Mouse (Mus musculus): ENCODE results near the gene Ube2l6. TPM values are rescaled to one million over a fixed set of nuclear protein-coding genes. Genes with fewer than 3 reads are reported as not detected.
A peak's percentile ranks its signal among the peaks of the same experiment; 100 is the strongest.
"Not testable (repeated sequence)": the region's sequence is repeated elsewhere in the genome, so short reads cannot be mapped to it uniquely, and the experiment has no call there.

Gene Ube2l6
- total RNA-seq, 4 experiments from 2014 or later: 7.3 to 8.4 (median 7.6) TPM

DNA sequence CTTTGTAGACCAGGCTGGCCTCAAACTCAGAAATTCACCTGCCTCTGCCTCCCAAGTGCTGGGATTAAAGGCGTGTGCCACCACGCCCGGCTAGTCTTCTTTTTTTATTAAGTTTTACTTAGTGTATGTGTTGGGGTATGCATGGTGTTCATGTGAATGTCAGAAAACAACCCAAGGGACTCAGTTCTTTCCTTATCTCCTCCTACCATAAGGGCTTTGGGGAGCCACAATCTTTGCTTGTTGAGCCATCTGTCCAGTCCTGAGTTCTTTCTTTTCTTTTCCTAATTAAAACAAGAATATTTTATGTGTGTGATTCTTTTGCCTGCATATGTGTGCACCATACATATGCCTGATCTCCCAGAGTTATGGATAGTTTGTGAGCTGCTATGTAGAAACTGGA lies 5.5 kb upstream of the Ube2l6 start:
- no peak for DNase-seq (ENCODE audit: low spot score in 2 of 2)

DNA sequence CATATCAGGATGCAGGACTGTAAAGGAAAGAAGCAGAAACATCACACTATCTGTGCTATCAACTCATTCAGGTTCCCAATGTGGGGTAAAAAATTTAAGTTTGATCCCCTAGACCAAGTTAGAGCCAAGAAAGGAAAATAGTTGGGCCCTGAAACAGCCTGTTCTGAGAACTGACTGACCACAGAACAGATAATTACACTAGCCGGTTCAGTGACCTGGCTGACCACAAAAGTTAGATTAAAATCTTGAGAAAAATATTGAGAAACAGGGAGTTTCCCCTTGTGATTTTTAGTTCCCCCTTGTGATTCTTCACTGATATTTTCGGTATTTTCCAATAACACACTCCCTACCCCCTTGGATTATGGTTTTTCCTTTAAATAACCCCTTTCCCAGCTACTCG lies 4.8 kb upstream of the Ube2l6 start:
- no peak for DNase-seq (ENCODE audit: low spot score in 2 of 2)

DNA sequence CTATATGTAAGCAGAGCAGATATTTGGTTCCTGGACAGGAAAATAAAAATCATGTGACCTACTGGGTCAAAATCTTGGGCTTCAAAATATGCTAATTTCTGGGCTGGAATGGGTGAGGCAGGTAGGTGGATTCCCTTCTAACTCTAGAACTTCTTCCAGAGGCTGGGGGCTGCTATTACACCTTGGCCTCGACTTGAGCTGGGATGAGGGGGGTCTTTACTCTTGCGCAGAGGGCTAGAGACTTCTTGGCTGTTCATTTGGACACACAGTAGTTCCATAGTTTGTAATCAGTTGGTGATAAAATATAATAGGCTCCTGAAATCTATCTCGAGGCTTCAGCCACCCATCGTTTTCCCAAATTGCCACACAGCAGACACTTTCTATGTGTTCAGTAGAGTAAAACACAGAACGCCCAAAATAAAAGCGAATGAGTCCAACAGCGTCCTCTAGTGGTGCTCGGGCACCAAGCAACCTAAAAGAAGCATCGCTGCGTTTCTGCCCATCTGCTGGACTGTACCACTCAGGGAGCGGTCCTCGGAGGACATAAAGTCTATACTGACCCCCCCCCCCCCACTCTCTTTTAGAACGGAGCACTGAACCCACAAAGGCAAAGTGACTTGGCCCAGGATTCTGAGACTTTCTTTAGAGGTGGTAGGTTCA lies 665 bp upstream of the Ube2l6 start:
- DNase-seq (ENCODE audit: low spot score in 2 of 2): peak; percentile 68 to 75

DNA sequence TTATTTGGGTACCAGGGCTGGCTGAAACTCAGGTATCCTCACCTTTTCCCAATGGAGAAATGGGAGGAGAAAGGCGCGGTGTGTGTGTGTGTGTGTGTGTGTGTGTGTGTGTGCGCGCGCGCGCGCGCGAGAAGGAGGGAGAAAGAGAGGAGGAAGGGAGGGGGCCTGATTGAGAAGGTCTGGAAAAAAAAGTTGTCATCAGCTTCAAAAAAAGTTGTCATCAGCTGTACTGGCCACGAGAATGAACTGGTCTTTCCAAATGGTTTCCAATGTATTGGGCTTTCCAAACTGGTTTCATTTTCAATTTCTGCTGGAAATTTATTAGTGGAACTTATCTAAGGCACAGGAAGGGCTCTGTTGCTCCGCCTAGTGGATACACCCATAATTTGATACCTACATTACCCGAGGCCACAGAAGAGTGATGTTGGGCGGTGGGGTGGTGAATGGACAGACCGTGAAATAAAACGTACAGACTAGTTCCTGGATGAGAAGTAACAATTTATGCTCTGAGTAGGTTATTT lies 473 bp downstream of the Ube2l6 start:
- peak; percentile 31 to 42 for DNase-seq (ENCODE audit: low spot score in 2 of 2)

DNA sequence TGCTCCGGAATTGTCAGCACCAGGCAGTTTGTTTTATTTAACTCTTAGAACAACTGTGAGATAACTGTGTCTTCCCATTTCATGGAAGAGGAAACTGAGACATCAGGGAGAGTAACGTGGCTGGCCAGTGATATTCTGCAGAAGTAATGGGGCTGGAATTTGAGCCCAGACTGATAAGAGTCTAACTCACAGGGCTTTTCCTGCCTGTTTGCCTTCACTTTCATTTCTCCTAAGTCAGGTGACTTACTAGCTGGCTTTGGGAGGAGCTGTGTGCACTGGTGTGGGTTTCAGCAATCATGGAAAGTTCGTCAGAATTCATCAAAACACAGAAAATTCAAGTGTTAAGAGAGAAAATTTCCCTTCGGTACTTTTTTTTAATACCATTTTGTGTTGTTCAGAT lies 1.7 kb downstream of the Ube2l6 start:
- no peak for DNase-seq (ENCODE audit: low spot score in 2 of 2)

DNA sequence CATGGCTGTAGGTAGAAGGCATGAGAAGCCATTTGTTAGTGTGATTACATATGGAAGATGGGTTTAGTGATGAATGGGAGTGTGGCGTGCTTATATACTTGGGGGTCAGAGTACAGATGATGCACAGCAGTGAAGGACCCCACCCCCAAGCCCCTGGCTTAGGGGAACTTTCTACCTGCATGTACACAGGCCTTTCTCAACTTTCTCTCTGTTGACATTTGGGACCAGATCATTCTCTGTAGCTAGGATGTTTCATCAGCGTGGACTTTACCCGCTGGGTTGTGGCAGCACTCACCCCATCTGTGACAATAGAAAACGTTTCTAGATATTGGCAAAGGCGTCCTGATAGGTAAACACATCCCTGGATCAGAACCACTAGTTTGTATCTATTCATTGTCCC lies 2.6 kb downstream of the Ube2l6 start:
- not testable (repeated sequence) for DNase-seq (ENCODE audit: low spot score in 2 of 2)

DNA sequence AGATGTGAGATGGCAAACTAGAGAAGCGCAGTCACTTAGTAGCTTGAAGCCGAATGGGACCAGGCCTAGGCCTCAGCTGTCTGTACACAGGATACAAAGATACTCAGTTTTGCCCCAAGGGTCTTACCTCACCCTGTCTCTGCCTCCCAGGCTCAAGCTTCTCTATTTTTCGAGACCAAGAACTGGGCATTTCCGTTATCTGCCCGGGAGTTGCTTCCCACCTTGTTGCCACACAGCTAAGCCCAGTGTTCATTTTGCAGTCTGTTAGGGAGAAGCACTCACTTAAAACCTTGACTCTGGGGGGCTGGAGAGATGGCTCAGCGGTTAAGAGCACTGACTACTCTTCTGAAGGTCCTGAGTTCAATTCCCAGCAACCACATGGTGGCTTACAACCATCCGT lies 5.3 kb downstream of the Ube2l6 start:
- no peak for DNase-seq (ENCODE audit: low spot score in 2 of 2)

DNA sequence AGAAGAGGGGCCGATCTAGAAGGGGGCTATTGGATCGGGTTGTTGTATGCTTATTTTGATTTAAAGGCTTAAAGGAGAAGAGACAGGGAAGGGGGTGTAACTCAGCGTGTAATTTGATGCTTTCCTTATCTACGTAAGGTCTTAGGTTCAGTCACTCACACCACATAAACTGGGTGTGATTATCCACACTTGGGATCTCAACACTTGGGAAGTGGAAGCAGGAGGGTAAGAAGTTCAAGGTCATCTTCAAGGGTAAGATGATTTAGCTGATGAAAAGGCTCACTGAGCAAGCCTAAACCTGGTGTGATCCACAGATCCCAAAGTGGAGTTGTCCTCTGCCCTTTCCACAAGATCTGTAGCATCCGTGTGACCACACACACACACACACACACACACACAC lies 7.9 kb downstream of the Ube2l6 start:
- no peak for DNase-seq (ENCODE audit: low spot score in 2 of 2)

DNA sequence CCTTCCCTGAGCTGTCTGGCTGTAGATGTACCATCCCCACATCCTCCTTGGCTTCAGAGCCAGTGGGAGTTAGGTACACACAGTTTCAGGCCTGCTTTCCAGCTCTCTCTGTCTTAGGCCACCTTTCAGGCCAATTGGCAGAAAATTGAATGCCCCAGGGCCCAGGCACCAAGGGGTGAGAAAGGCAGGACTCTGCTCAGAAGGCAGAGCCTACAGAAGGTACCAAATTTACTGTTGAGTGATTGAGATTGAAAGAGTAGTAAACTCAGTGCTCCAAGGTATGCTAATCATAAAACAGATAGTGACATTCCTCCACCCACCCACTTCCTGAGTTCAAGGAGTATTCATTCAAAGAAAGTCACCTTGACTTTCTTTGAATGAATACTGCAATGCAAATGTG lies 10.7 kb downstream of the Ube2l6 start:
- no peak for DNase-seq (ENCODE audit: low spot score in 2 of 2)

DNA sequence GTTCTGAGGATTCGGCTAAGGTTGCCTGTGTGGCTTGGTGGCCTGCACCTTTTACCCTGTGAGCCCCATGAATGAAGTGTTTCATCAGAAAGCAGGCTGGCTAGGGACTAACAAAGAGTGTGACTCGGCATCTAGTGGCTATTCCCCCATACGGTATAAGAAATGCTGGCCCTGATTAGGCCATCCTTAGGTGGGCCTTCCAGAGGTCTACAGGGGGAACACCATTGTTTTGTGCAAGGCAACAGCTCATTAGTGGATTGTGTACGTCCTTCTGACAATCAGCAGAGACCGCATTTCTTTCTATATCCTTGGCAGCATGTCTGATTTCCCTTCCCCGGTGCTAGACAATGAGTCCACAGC lies 11.9 kb downstream of the Ube2l6 start:
- no peak for DNase-seq (ENCODE audit: low spot score in 2 of 2)

DNA sequence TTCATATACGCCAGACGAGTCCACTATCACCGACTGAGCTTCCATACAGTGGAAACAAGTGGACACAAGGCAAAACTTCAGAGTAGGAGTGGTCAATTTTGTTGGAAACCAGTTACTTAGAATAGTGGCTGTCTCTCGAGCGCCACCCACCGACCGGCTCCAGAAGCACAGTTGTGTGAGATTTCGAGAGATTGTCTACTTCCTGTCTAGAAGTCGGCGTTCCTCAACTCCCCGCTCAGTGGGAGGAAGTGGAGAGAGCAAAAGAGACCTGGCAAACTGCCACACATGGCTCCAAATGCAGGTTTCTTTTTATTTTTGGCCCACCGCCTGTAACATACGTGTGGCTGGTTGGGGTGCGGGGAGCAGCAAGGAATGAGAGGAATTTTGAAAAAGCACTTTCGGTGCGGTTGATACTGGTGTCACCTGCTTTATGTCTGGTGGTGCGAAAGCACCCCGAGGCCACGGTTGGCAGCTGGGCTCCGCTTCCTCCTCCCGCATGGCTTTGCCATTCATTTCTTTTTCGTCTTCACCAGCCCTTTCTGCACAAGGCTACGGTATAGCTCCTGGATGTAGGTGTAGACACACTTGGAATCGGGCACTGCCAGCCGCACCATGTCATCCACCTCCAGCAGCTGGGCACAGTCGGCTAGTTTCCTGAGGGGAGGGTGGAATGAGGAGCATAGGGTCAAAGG lies 12.4 kb downstream of the Ube2l6 start:
- DNase-seq (ENCODE audit: low spot score in 2 of 2): peak; percentile 84 to 85

DNA sequence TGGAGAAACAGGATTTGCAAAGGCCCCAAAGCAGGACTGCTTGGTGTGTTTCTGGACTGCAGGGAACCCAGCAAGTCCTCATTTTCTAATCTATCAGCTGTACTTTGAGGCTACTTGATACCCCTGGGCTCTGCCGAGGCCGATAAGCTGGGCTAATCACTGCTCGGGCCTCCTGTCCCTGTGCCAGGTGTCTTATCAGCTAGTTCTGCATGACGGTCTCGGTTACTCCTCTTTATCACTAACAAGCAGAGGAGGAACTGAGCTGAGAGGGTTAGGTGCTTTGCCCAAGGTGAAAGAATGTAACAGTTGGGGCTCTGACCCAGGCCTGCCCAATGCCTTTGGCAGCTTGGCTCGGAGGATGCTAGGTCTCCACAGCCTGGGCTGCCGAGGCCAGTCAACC lies 13.3 kb downstream of the Ube2l6 start:
- no peak for DNase-seq (ENCODE audit: low spot score in 2 of 2)

DNA sequence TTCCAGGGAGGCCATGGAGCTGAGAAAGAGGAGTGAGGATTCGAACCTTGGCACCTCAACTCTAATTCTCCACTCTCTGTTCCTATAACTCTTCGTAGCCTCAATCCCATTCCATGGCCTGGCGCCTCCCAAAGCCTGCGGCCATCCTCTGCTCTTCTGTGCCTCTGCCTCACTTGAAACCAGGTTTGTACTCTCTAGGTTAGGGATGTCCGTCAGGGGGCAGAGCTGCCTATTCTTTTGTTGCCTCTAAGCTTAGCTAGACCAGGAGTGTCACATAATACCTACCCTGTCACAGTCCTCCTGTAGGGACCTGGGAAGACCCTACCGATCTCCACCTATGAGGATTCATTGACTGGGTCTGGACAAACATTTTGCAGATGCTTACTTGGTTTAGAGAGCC lies 14.0 kb downstream of the Ube2l6 start:
- DNase-seq (ENCODE audit: low spot score in 2 of 2): no peak

DNA sequence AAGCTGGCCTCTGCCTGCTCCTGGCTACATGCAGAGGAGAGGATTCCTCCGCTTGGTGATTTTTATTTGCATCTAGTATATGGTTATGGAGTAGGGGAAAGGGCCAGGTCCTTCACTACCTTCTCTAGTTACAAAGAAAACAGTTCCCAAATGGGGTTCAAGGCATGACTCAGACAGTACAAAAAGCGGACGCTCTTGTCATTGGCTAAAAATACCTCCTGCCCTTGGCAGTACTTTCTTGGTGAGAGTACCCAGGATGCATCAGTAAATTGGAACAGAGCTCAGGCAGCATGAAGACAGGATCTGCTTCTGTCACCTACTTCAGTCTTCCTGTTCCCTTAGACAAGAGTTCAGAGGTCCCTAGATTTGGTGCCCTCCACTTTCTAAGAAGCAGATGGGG lies 21.2 kb downstream of the Ube2l6 start:
- peak in 1 of 2 experiments; percentile 40 for DNase-seq (ENCODE audit: low spot score in 2 of 2)

DNA sequence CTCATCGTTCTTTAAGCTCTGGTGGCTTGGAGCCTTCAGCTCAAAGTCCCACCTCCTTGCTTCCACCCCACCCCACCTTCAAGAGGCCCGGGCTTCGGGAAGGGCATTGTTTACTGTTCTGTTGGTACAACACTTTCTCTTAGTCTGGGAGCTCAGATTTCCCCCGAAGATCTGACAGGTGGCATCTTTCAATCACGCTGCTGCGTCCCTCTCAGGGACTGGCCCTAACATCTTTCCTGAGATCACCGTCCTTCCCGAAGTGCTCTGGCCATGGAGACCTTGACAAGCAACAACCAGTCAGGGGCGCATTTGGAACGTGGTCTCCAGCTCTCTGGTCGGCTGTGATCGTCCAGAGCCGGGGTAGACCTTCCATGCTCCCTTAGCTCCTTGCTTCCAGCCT lies 23.9 kb downstream of the Ube2l6 start, which contains the start of gene Smtnl1:
Gene Smtnl1 (minus strand): TSS at position 101 of the 400 bp plus-strand sequence.
- DNase-seq (ENCODE audit: low spot score in 2 of 2): no peak

DNA sequence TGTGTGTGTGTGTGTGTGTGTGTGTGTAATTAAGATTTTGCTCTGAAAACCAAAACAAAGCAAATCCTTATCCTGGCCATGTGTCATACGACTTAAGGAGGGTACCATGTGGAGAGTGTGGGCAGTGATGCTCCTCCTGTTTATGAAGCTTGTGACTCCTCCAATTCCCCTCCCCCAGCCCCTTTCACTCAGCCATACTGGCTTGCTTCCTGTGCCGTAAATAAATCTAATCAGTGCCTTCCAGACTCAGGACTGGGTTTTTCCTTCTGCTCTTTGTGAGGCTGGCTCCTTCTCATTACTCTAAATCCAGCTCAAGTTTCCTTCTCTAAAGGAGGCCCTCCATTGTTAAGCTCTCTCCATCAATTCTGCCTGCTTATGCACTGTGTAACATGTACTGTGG lies 24.6 kb downstream of the Ube2l6 start:
- DNase-seq (ENCODE audit: low spot score in 2 of 2): no peak

DNA sequence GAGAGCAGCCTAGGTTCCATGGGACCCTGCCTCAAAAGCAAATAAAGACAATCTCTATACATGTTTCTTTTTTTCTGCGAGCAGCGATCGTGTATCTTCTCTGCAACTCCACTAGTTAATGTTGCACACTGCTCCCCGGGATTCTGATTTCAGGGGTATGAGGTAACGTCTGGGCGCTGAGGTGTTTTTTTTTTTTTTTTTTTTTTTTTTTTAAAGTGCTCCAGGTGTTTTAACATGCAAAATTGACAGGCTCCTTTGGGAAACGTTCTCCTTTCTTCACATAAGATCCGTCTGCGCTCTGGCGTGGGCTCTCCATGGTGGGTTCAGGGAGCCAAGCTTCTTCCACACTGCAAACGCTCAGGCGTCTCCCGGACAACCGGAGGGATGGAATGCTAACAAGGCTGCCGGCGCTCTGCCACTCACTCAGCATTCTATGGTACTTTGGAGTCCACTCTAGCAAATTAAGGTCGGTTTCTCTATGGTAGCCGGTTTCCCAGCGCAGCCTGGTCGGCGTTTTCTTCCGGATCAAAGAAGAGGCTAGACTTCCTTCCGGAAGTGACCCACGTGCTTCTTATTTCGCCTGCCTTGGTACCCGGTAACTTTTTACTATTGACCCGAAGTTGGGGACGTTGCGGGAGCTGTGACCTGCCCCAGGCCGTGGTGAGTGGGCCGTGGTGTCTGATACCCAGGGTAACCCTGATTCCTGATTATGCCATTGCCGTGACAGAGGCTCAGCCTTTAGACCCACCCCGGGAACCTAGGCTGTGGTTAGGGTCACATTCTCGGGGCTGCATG lies 28.1 kb downstream of the Ube2l6 start, which contains the start of gene Timm10:
Gene Timm10 (plus strand): TSS at position 510 of the 795 bp plus-strand sequence.
- DNase-seq (ENCODE audit: low spot score in 2 of 2): peak; percentile 71 to 92

DNA sequence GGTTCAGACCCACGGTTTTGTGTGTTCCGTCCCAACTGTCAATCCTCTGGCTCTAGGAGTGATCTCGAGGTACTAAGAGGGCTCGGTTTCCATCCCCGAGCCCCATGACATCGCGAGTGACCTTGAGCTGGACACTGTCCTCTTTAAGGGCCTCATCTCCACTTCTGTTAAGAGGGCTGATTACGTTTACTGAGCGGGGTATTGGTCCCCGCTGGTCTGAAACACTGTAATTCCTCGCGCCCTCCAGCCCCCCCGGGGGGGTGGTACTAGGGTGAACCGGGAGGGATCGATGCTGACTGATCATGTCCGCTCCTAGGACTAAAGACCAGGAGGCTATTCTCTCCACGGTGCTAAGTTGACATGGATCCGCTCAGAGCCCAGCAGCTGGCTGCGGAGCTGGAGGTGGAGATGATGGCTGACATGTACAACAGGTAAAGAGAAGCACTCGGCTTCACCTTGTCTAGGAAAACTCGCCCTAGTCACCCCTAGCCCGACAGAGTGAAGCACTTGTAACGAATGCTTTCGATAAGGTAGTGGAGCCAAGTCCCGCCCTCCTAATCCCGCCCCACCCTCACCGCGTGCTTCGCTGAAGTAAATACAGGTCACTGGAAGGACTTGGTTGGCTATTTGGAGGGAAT lies 28.8 kb downstream of the Ube2l6 start:
- no peak for DNase-seq (ENCODE audit: low spot score in 2 of 2)

DNA sequence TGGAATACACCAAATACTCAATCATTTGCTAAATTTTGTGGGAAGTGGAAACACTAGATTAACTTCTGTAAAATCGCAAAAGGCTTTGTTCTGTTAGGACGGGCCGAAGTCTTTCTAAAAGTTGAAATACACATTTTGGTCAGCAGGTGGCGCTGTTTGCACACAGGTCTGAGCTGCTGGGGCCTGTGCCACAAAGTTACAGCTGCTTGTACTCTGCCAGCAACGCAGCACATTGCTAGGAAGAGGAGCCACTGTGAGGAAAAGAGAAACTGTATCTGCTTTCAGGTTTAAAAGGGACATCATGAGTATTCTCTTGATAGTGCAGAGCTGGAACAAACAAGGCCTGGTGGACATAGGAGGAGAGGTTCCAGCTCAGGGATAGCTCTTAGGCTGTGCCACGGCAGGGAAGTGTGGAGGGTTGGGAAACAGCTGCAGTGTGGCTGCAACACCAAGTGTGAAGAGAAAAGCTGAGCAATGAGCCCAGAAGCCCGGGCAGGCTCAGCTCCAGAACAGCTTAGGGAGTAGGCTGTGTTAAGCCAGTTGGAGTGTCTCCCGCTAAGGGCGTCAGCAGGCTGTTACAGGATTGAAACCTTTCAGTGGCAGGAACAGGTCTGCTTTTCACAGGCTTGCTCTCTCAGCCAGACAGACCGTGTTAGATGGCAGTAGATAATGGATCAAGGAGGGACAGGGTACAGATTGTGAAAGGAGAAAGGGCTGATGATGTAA lies 33.2 kb downstream of the Ube2l6 start:
- DNase-seq (ENCODE audit: low spot score in 2 of 2): peak; percentile 83 to 85

DNA sequence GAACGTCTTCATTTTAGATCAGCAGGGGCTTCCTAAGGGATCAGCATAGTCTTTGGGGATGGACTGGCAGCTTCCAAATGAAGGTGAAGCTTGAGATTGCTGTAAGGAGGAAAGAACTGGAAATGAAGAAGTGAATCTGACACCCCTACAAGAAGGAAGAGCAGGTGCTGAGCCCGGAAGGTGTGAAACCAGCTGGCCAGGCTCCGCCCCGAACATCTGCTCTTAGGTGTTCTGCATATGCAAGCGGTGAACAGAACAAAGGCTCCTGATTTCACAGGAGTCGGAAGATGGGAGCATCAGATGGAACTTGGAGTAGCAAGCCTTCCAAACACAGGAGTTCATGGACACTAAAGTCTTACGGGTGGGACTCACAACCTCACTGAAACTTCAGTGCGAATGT lies 38.5 kb downstream of the Ube2l6 start:
- no peak for DNase-seq (ENCODE audit: low spot score in 2 of 2)
